Mouse (Mus musculus) stomach, embryonic 15.5 days (tissue): ENCODE measurements around the gene Atp1b2. TPM values are rescaled to one million over a fixed set of nuclear protein-coding genes. Genes with fewer than 3 reads are reported as not detected.
A peak's percentile ranks its signal among the peaks of the same experiment; 100 is the strongest.

Source experiments
- ATAC-seq: fragments of 200-750 bp; cut with Nextera tagmentation; 2 replicates; pipeline ENCODE4 v1.8.0; 2017; ENCODE audit warnings: low read depth, moderate number of reproducible peaks, moderate TSS enrichment; ENCODE audit not compliant: insufficient read depth, low FRiP score
- H3K27ac ChIP-seq: fragments of 300-500 bp; sonication (generic); 2 replicates; pipeline ENCODE4 v1.5.1; 2015; ENCODE audit warnings: mild to moderate bottlenecking, inconsistent platforms
- H3K27me3 ChIP-seq: fragments of 300-500 bp; sonication (generic); replicated peaks from 2 replicates; pipeline ENCODE4 v1.6.1; 2015; ENCODE audit warnings: inconsistent platforms
- H3K36me3 ChIP-seq: fragments of 300-500 bp; sonication (generic); 2 replicates; pipeline ENCODE4 v1.6.1; 2015; ENCODE audit warnings: inconsistent platforms
- H3K4me1 ChIP-seq: fragments of 300-500 bp; sonication (generic); 2 replicates; pipeline ENCODE4 v1.6.1; 2015; ENCODE audit warnings: inconsistent platforms
- H3K4me2 ChIP-seq: fragments of 300-500 bp; sonication (generic); 2 replicates; pipeline ENCODE4 v1.6.1; 2015; ENCODE audit warnings: mild to moderate bottlenecking, inconsistent platforms
- H3K4me3 ChIP-seq: fragments of 300-500 bp; sonication (generic); replicated peaks from 2 replicates; pipeline ENCODE4 v1.5.1; 2015; ENCODE audit warnings: inconsistent platforms
- H3K9ac ChIP-seq: fragments of 300-500 bp; sonication (generic); 2 replicates; pipeline ENCODE4 v1.6.1; 2015; ENCODE audit warnings: inconsistent platforms
- H3K9me3 ChIP-seq: fragments of 300-500 bp; sonication (generic); 2 replicates; pipeline ENCODE4 v1.6.1; 2016; ENCODE audit warnings: inconsistent platforms
- WGBS: fragments of 180-500 bp; shearing (Covaris S2); methylation state at CpG from one replicate; pipeline ENCODE4 v1.1.7; 2015; 5-methylcytosine and 5-hydroxymethylcytosine counted together
- polyA plus RNA-seq: library from polyadenylated mRNA; unstranded; fragments of >200 nt; fragmentation: Nextera tagmentation; extraction: Ambion mirVana; gene quantifications from 2 replicates; pipeline ENCODE4 v1.2.1, GENCODE M21; 2015

The Atp1b2 gene
- polyA plus RNA-seq, 1 experiment from 2014 or later, result 7.7 TPM

DNA sequence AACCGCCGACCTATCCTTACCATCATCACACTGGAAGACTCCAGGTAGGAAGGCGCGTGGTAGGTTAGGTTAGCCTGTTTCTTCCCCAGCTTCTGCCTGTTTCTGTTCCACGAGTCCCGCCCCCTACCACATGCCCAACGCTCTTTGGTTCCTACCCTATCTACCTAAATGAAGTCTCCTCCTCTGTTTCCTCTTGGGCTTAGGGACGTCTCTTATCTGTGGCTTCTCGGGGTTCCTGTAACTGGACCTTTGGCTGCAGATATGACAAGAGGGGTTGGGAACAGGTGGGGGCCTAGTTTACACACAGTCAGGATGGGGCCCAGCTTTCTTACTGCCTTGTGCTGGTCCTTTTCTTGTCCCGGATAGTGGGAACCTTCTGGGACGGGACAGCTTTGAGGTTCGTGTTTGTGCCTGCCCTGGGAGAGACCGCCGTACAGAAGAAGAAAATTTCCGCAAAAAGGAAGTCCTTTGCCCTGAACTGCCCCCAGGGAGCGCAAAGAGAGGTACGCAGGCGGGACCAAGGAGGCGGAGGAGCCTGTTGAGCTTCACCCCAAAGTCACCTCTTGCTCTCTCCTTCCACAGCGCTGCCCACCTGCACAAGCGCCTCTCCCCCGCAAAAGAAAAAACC is 16.4 kb downstream of the Atp1b2 start:
- ATAC-seq, result peak; percentile 38; the same call in 1 of the 2 replicates
- H3K4me2 ChIP-seq, result no peak overlapping the region
- no peak overlapping the region for H3K4me3 ChIP-seq
- WGBS, result 91% methylated on average over 22 of the region's 22 CpGs
- no peak overlapping the region for H3K9ac ChIP-seq
- no peaks in the 10 kb centered on the region for H3K9me3 ChIP-seq
- no peak overlapping the region for H3K27ac ChIP-seq
- peaks cover 3% of the 10 kb centered on the region; the same call in 1 of the 2 replicates for H3K4me1 ChIP-seq
- H3K36me3 ChIP-seq, result peaks cover 44% of the 10 kb centered on the region
- H3K27me3 ChIP-seq, result no peaks in the 10 kb centered on the region

DNA sequence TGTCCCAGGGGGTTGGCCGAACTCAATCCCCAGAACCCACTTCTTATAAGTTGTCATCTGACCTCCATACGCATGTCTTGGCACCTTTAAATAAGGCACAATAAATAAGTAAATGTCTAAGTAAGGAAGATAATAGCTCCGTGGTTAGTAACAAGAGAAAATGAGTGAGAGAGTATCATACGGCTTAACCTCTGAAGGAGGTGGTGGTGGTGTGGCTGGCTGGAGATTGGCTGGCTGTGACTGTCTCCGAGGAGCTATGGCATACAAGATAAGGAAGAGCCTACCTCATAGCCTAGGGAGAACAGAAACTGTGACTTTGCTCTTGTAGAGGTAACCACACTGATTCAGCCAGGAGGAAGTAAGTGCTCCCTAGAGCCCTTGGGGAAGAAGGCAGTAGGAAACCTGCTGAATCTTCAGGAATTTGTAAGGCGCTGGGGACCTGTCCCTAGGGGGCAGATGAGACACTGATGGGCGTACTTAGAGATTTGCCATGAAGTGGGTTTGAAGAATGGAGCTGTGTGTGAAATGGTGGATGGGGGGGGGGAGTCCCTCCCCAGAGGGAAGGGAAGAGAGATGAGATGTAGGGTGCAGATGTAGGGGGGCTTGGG is 19.9 kb downstream of the Atp1b2 start:
- Histone ChIP-seq H3K9ac (no peak overlapping the region), H3K4me1 (peaks cover 13% of the 10 kb centered on the region), H3K36me3 (peaks cover 29% of the 10 kb centered on the region), H3K9me3 (no peaks in the 10 kb centered on the region), H3K4me2 (no peak overlapping the region), H3K27ac (no peak overlapping the region), H3K27me3 (no peaks in the 10 kb centered on the region), H3K4me3 (no peak overlapping the region)
- ATAC-seq, result peak; percentile 59; the same call in 1 of the 2 replicates
- WGBS, result 68% methylated on average over 7 of the region's 7 CpGs

DNA sequence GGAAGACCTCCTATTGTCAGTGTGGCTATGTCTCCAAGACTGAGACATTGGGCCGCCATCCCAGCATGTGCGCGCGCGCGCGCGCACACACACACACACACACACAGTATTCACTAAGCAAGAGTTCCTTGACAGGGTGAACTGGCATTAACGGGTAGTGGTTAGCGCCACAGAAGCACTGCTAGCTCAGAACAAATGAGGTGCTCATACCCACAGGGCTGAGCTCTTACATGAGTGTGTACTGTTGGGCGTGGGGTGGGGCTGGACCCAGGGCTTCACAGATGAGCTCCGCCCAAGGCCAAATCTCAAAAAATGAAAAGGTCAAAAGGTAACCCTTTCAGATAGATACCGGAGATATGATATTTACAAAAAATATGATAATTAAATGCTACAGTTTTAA is 20.8 kb downstream of the Atp1b2 start:
- H3K36me3 ChIP-seq, result peaks cover 20% of the 10 kb centered on the region
- H3K4me2 ChIP-seq, result no peak overlapping the region
- no peaks in the 10 kb centered on the region for H3K9me3 ChIP-seq
- H3K9ac ChIP-seq, result no peak overlapping the region
- no peaks in the 10 kb centered on the region for H3K27me3 ChIP-seq
- H3K27ac ChIP-seq, result no peak overlapping the region
- 92% methylated on average over 13 of the region's 13 CpGs for WGBS
- ATAC-seq, result no peak
- no peak overlapping the region for H3K4me3 ChIP-seq
- H3K4me1 ChIP-seq, result peaks cover 13% of the 10 kb centered on the region

DNA sequence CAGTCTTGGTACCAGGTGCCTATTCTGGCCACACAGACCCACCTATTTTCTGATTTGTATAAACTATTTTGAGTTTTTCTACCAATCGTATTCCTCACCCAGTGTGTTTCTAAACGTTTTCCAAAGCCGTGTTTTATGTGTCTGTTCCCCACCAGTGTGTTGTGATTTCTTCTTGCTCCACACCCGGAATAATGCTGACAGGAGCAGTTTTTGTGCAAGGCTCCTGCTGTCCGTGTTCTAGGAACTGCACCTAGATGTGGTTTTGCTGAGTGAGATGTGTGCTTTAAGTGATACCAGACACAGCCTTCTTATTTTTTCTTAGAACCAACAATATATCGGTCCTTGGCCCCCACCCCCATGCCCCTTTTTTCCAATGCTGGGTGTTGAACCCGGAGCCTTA is 21.7 kb downstream of the Atp1b2 start:
- WGBS, result 84% methylated on average over 7 of the region's 7 CpGs

DNA sequence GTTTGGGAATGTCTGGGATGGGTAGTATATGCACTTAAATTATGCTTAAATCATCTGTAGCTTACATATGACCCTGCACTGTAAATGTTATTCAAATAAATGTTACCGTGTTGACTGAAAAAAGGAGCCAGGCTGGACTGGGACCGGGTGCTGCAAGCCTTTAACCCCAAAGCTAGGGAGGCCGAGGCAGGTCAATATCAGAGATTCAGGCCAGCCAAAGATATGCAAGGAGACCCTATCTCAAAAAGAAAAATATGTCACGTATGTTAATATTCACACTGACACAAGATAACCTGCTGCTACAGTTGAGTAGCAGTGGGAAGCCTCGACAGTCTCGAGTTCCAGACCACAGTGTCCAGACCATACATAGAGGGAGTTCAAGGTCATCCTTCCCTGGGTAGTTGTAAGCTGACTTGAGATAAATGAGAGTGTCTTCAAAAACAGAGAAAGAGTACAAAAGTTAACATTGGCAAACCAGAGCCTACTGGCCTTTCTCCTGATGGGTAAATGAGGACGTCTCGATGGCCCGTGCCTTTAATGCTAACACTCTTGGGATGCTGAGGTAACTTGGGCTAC is 23.4 kb downstream of the Atp1b2 start:
- H3K36me3 ChIP-seq, result no peaks in the 10 kb centered on the region
- H3K27ac ChIP-seq, result no peak overlapping the region
- H3K4me2 ChIP-seq, result peak overlapping the region; percentile 60
- peak overlapping the region; percentile 38; the same call in 1 of the 2 replicates for H3K9ac ChIP-seq
- peaks cover 28% of the 10 kb centered on the region for H3K4me1 ChIP-seq
- H3K9me3 ChIP-seq, result no peaks in the 10 kb centered on the region
- H3K27me3 ChIP-seq, result no peaks in the 10 kb centered on the region
- H3K4me3 ChIP-seq, result peak overlapping the region; percentile 80
- ATAC-seq, result no peak
- 61% methylated on average over 9 of the region's 9 CpGs for WGBS

More for the DNA sequence above, 21.7 kb downstream of the Atp1b2 start:
- H3K4me3 ChIP-seq, result no peak overlapping the region
- H3K9ac ChIP-seq, result no peak overlapping the region
- ATAC-seq, result no peak
- H3K36me3 ChIP-seq, result peaks cover 13% of the 10 kb centered on the region
- H3K27ac ChIP-seq, result no peak overlapping the region
- no peaks in the 10 kb centered on the region for H3K9me3 ChIP-seq
- H3K27me3 ChIP-seq, result no peaks in the 10 kb centered on the region
- peaks cover 13% of the 10 kb centered on the region for H3K4me1 ChIP-seq
- no peak overlapping the region for H3K4me2 ChIP-seq

DNA sequence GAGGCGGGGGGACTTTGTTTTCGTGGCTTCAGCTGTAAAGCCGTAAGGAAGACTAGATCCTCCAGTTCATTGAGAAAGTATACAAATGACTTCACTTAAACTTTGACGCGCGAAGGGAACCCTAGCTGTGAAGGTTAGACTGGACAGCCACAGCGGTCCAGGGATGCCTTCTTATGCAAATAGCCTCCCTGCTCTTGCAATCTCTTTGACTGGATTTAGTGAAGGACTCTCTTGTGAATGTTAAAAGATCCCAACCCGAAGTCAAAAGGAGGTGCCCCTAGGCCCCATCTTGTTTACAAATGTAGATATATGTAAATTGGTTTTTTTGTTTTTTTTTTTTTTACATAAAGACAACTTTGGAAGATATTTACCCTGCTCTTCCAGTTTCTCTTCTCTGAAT is 23.9 kb downstream of the Atp1b2 start:
- Histone ChIP-seq H3K4me3 (peak overlapping the region; percentile 80), H3K27me3 (no peaks in the 10 kb centered on the region), H3K4me1 (peaks cover 32% of the 10 kb centered on the region), H3K9ac (peak overlapping the region; percentile 38; the same call in 1 of the 2 replicates), H3K4me2 (peak overlapping the region; percentile 60), H3K36me3 (no peaks in the 10 kb centered on the region), H3K27ac (peak overlapping the region; percentile 97), H3K9me3 (no peaks in the 10 kb centered on the region)
- under 1% methylated on average over 8 of the region's 8 CpGs for WGBS
- no peak for ATAC-seq

DNA sequence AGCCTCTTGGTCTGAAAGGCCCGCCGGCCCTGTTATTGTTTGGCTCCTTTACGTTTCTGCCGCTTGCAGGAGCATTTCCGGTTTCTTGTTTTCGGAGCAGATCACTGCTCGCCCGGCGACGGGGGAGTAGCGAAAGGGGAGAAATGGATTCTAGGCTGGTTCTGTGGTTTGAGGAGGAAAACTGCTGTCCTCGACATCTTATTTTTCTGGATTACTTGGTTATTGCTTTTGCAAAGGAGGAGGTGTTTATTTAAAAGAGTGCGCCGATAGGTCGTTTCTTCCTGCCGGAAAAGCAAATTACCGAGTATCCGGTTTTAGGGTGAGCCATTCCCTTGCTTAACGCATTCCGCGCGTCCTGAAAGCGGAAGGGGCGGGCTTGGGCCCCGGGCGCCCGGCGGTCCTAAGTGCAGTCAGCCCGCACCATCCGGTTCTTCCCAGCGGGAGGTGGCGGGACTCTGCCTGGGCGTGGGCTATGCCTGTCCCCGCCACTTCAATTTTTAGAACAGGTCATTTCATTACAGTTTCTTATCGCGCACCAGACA is 24.5 kb downstream of the Atp1b2 start:
- Histone ChIP-seq H3K27ac (peak overlapping the region; percentile 97), H3K4me2 (peak overlapping the region; percentile 60), H3K9me3 (no peaks in the 10 kb centered on the region), H3K4me1 (peaks cover 33% of the 10 kb centered on the region), H3K4me3 (peak overlapping the region; percentile 80), H3K9ac (peak overlapping the region; percentile 73), H3K36me3 (no peaks in the 10 kb centered on the region; the same call in 1 of the 2 replicates), H3K27me3 (no peaks in the 10 kb centered on the region)
- under 1% methylated on average over 36 of the region's 36 CpGs for WGBS
- ATAC-seq, result peak; percentile 82

DNA sequence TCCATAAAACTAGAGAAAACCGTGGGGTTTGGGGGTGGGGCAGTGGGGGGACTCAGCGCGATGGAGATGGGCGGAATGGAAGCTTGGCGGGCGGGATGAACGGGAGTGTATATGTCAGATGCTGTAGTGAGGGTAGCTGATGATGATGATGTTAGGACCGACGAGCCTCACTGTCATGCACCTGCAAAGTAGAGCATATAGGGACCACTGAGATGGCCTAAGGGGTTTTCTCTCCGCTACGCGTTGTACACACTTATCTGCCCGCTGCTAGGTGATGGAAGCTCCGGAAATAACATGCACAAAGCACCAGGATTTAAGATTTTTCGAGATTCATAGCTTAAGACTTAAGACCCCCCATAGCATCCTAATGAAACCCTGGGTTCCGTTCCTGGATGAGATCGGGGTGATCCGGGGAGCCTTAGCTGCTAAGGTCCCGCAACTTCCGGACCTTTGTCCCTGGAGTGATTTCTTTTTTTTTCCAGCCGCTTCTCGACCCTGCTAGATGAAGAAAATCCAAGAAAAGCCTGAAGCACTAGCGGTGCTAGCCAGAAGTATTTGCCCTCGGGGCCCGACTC is 25.1 kb downstream of the Atp1b2 start:
- Histone ChIP-seq H3K4me3 (peak overlapping the region; percentile 80), H3K27me3 (no peaks in the 10 kb centered on the region), H3K4me2 (peak overlapping the region; percentile 60), H3K27ac (peak overlapping the region; percentile 97), H3K4me1 (peaks cover 33% of the 10 kb centered on the region), H3K36me3 (no peaks in the 10 kb centered on the region; the same call in 1 of the 2 replicates), H3K9ac (peak overlapping the region; percentile 73), H3K9me3 (no peaks in the 10 kb centered on the region)
- no peak for ATAC-seq
- under 1% methylated on average over 25 of the region's 25 CpGs for WGBS

DNA sequence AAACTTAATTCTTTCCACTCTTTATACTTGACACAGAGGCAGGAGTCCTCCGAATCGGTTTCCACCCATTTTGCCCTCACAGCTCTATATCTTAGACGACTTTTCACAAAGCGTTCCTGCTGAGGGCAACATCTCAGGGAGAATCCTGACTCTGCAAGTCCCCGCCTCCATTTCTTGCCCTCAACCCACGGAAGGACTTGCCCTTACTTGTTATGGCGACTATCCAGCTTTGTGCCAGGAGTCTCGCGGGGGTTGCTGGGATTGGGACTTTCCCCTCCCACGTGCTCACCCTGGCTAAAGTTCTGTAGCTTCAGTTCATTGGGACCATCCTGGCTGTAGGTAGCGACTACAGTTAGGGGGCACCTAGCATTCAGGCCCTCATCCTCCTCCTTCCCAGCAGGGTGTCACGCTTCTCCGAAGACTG is 25.6 kb downstream of the Atp1b2 start, which contains the start of the genes Wrap53 and Trp53:
Gene Wrap53, minus strand, starts transcription at position 165 of the 424 bp plus-strand sequence.
Gene Trp53, plus strand, starts transcription at position 269 of the 424 bp plus-strand sequence.
- Histone ChIP-seq H3K27ac (peak within 1 kb of the TSS; percentile 97), H3K4me2 (peak within 1 kb of the TSS; percentile 79), H3K4me1 (peaks cover 33% of the 10 kb centered on the region), H3K9me3 (no peaks in the 10 kb centered on the region), H3K36me3 (no peaks in the 10 kb centered on the region; the same call in 1 of the 2 replicates), H3K27me3 (no peaks in the 10 kb centered on the region), H3K9ac (peak within 1 kb of the TSS; percentile 73), H3K4me3 (peak within 1 kb of the TSS; percentile 80)
- under 1% methylated on average over 13 of the region's 13 CpGs for WGBS
- peak; percentile 54 for ATAC-seq

DNA sequence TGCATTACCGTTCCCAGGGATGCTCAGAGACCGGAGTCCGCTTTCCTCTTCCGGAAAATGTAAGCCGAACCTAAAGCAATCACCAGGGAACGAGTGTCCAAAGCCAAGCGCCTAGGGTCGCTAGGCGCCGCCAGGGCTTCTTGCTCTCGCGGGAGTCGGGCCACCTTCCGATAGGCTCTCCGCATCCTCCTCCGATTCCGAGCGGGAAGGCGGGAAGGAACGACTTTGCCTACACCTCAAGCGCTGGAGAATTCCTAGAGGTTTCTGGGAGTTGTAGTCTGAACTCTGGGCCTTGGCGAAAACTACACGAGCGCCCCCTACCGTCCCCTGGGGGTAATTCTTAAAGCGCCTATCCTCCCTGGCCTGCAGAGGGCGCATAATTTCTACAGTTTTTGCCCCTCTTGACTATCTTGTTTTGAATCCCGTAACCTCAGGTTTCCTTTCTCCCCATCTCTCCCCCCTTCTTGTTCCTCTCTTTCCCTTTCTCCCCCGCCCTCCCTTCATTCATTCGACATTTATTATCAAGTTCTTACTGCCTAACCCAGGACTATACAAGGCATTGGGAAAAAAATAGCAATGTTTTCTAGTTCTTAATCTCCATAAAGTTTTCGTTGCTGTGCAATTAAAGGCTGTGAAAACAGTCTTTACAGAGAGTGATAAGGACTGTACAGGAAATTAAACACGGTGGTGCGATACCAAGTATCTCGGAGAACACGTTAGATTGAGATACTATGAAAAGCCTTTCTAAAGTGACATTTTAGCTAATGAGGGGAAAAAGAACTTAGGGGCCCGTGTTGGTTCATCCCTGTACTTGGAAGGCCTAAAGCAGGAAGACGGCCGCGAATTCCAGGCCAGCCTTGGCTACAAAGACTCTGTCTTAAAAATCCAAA is 26.4 kb downstream of the Atp1b2 start:
- H3K9me3 ChIP-seq, result no peaks in the 10 kb centered on the region
- ATAC-seq, result peak; percentile 93
- H3K27me3 ChIP-seq, result no peaks in the 10 kb centered on the region
- H3K27ac ChIP-seq, result peak overlapping the region; percentile 97
- H3K9ac ChIP-seq, result peak overlapping the region; percentile 73
- peaks cover 30% of the 10 kb centered on the region for H3K4me1 ChIP-seq
- peak overlapping the region; percentile 80 for H3K4me3 ChIP-seq
- peak overlapping the region; percentile 79 for H3K4me2 ChIP-seq
- under 1% methylated on average over 39 of the region's 39 CpGs for WGBS
- no peaks in the 10 kb centered on the region; the same call in 1 of the 2 replicates for H3K36me3 ChIP-seq

DNA sequence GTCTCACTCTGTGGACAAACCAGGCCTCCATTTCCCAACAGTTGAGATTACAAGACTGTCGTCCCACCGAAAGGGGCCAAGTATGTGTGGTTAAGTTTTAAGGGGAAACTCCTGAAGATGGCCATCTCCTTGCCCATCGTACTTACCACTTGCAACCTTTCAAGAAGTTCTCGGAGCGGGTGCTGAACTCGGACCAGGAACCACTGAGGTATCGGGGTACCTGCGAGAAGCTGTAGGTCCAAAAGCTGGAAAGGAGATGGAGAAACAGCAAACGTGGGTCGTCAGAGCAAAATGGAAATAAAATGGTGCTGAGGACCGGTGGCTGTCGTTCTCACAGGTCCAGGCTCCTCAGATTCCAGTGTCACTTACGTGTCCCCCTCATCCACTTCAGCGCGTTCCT is 27.4 kb downstream of the Atp1b2 start:
- Histone ChIP-seq H3K27me3 (no peaks in the 10 kb centered on the region), H3K4me1 (peaks cover 30% of the 10 kb centered on the region), H3K27ac (0 out of 2 replicates have a peak overlapping the region, but pooled peaks have one; percentile 79), H3K9ac (peak overlapping the region; percentile 49), H3K4me3 (peak overlapping the region; percentile 80), H3K4me2 (peak overlapping the region; percentile 79), H3K36me3 (no peaks in the 10 kb centered on the region; the same call in 1 of the 2 replicates), H3K9me3 (no peaks in the 10 kb centered on the region)
- 7% methylated on average over 15 of the region's 15 CpGs for WGBS
- no peak for ATAC-seq
